Mouse (Mus musculus) liver, postnatal 0 days (tissue): ENCODE results near the gene Nfatc2.

Experiments used
- CTCF ChIP-seq: sonication (generic); IDR thresholded peaks from 2 replicates; pipeline ENCODE4 v1.5.1; 2016; ENCODE audit warnings: antibody characterized with exemption, low read depth
- EP300 ChIP-seq: IDR thresholded peaks from 2 replicates; pipeline ENCODE4 v1.6.1; 2016; ENCODE audit warnings: antibody characterized with exemption, low read depth, mild to moderate bottlenecking

- peak; percentile 86 for TF ChIP-seq CTCF
- TF ChIP-seq EP300 = no peak
Measured at GRCm38 (mm10) chr2:168472899-168473298, 128.6 kb downstream of the Nfatc2 start.
